Mouse (Mus musculus): ENCODE measurements at regions not wholly inside any gene's neighbourhood (a gene's known extent, or its start where the extent isn't known, plus 50 kb on each side); places are given as distances from the start of the nearest gene placed in this dataset.

GRCm38 (mm10) chr10:9569277-9569676, 105.7 kb downstream of the Samd5 start:
- Histone ChIP-seq H3K4me1 (no peaks in the 10 kb centered on the region), H3K27me3 (replicated peaks) (no peaks in the 10 kb centered on the region), H3K36me3 (replicated peaks; ENCODE audit: low read length) (no peaks in the 10 kb centered on the region), H3K4me3 (replicated peaks) (no peak overlapping the region), H3K9me3 (peaks cover 4% of the 10 kb centered on the region; the same call in 1 of the 2 replicates)
- no peak for TF ChIP-seq FLI1 (IDR thresholded peaks at IDR 0.05; ENCODE audit: low read length)
- no peak for TF ChIP-seq GATA1 (IDR thresholded peaks at IDR 0.05; ENCODE audit: borderline replicate concordance, low read length)

- no peaks in the 10 kb centered on the region for H3K4me1 ChIP-seq
- H3K4me3 ChIP-seq (replicated peaks): no peak overlapping the region
- H3K9me3 ChIP-seq: no peaks in the 10 kb centered on the region
- H3K27me3 ChIP-seq (replicated peaks): no peaks in the 10 kb centered on the region
- TF ChIP-seq FLI1 (IDR thresholded peaks at IDR 0.05; ENCODE audit: low read length): no peak
- no peak for TF ChIP-seq GATA1 (IDR thresholded peaks at IDR 0.05; ENCODE audit: borderline replicate concordance, low read length)
- no peaks in the 10 kb centered on the region for H3K36me3 ChIP-seq (replicated peaks; ENCODE audit: low read length)
Observed at GRCm38 (mm10) chr10:9557517-9558065, 117.4 kb downstream of the Samd5 start.

GRCm38 (mm10) chr10:9557092-9557491, 117.9 kb downstream of the Samd5 start:
- no peaks in the 10 kb centered on the region for H3K4me1 ChIP-seq
- no peaks in the 10 kb centered on the region for H3K27me3 ChIP-seq (replicated peaks)
- no peaks in the 10 kb centered on the region for H3K9me3 ChIP-seq
- H3K4me3 ChIP-seq (replicated peaks): no peak overlapping the region
- TF ChIP-seq FLI1 (IDR thresholded peaks at IDR 0.05; ENCODE audit: low read length) (no peak), GATA1 (IDR thresholded peaks at IDR 0.05; ENCODE audit: borderline replicate concordance, low read length) (no peak)
- no peaks in the 10 kb centered on the region for H3K36me3 ChIP-seq (replicated peaks; ENCODE audit: low read length)

- Histone ChIP-seq H3K36me3 (replicated peaks; ENCODE audit: low read length) (no peaks in the 10 kb centered on the region), H3K4me3 (replicated peaks) (no peak overlapping the region), H3K4me1 (no peaks in the 10 kb centered on the region), H3K27me3 (replicated peaks) (no peaks in the 10 kb centered on the region), H3K9me3 (no peaks in the 10 kb centered on the region)
- no peak for TF ChIP-seq FLI1 (IDR thresholded peaks at IDR 0.05; ENCODE audit: low read length)
- TF ChIP-seq GATA1 (IDR thresholded peaks at IDR 0.05; ENCODE audit: borderline replicate concordance, low read length): no peak
Observed at GRCm38 (mm10) chr10:9553946-9554345, 121.1 kb downstream of the Samd5 start.

GRCm38 (mm10) chr10:9549913-9550709, 124.9 kb downstream of the Samd5 start:
- Histone ChIP-seq H3K4me1 (no peaks in the 10 kb centered on the region), H3K4me3 (replicated peaks) (no peak overlapping the region), H3K9me3 (no peaks in the 10 kb centered on the region), H3K27me3 (replicated peaks) (no peaks in the 10 kb centered on the region), H3K36me3 (replicated peaks; ENCODE audit: low read length) (no peaks in the 10 kb centered on the region)
- no peak for TF ChIP-seq FLI1 (IDR thresholded peaks at IDR 0.05; ENCODE audit: low read length)
- no peak for TF ChIP-seq GATA1 (IDR thresholded peaks at IDR 0.05; ENCODE audit: borderline replicate concordance, low read length)

GRCm38 (mm10) chr10:9545807-9546206, 129.2 kb downstream of the Samd5 start:
- Histone ChIP-seq H3K36me3 (replicated peaks; ENCODE audit: low read length) (no peaks in the 10 kb centered on the region), H3K9me3 (no peaks in the 10 kb centered on the region), H3K4me3 (replicated peaks) (no peak overlapping the region), H3K4me1 (no peaks in the 10 kb centered on the region), H3K27me3 (replicated peaks) (no peaks in the 10 kb centered on the region)
- no peak for TF ChIP-seq FLI1 (IDR thresholded peaks at IDR 0.05; ENCODE audit: low read length)
- no peak for TF ChIP-seq GATA1 (IDR thresholded peaks at IDR 0.05; ENCODE audit: borderline replicate concordance, low read length)

GRCm38 (mm10) chr10:9544041-9544786, 130.8 kb downstream of the Samd5 start:
- Histone ChIP-seq H3K36me3 (replicated peaks; ENCODE audit: low read length) (no peaks in the 10 kb centered on the region), H3K4me3 (replicated peaks) (no peak overlapping the region), H3K4me1 (no peaks in the 10 kb centered on the region), H3K27me3 (replicated peaks) (no peaks in the 10 kb centered on the region), H3K9me3 (no peaks in the 10 kb centered on the region)
- TF ChIP-seq FLI1 (IDR thresholded peaks at IDR 0.05; ENCODE audit: low read length): no peak
- TF ChIP-seq GATA1 (IDR thresholded peaks at IDR 0.05; ENCODE audit: borderline replicate concordance, low read length): no peak

GRCm38 (mm10) chr10:9541579-9541978, 133.4 kb downstream of the Samd5 start:
- Histone ChIP-seq H3K4me1 (no peaks in the 10 kb centered on the region), H3K9me3 (no peaks in the 10 kb centered on the region), H3K27me3 (replicated peaks) (no peaks in the 10 kb centered on the region), H3K4me3 (replicated peaks) (no peak overlapping the region), H3K36me3 (replicated peaks; ENCODE audit: low read length) (no peaks in the 10 kb centered on the region)
- TF ChIP-seq GATA1 (IDR thresholded peaks at IDR 0.05; ENCODE audit: borderline replicate concordance, low read length): no peak
- TF ChIP-seq FLI1 (IDR thresholded peaks at IDR 0.05; ENCODE audit: low read length): no peak

GRCm38 (mm10) chr10:9537686-9538085, 137.3 kb downstream of the Samd5 start:
- Histone ChIP-seq H3K27me3 (replicated peaks) (no peaks in the 10 kb centered on the region), H3K4me3 (replicated peaks) (no peak overlapping the region), H3K9me3 (no peaks in the 10 kb centered on the region), H3K4me1 (no peaks in the 10 kb centered on the region), H3K36me3 (replicated peaks; ENCODE audit: low read length) (no peaks in the 10 kb centered on the region)
- no peak for TF ChIP-seq FLI1 (IDR thresholded peaks at IDR 0.05; ENCODE audit: low read length)
- no peak for TF ChIP-seq GATA1 (IDR thresholded peaks at IDR 0.05; ENCODE audit: borderline replicate concordance, low read length)

- no peak for TF ChIP-seq FLI1 (IDR thresholded peaks at IDR 0.05; ENCODE audit: low read length)
- no peak for TF ChIP-seq GATA1 (IDR thresholded peaks at IDR 0.05; ENCODE audit: borderline replicate concordance, low read length)
- Histone ChIP-seq H3K9me3 (0 out of 2 replicates have a peak, but pooled peaks cover 4% of the 10 kb centered on the region), H3K4me3 (replicated peaks) (no peak overlapping the region), H3K4me1 (no peaks in the 10 kb centered on the region), H3K36me3 (replicated peaks; ENCODE audit: low read length) (no peaks in the 10 kb centered on the region), H3K27me3 (replicated peaks) (no peaks in the 10 kb centered on the region)
Observed at GRCm38 (mm10) chr10:9534552-9534951, 140.5 kb downstream of the Samd5 start.

Measured in megakaryocyte, embryonic 14.5 days (primary cell).